Mouse (Mus musculus) kidney, embryonic 16.5 days (tissue): ENCODE measurements around the gene Pde3b. TPM values are rescaled to one million over a fixed set of nuclear protein-coding genes. Genes with fewer than 3 reads are reported as not detected.

Experiments used
- ATAC-seq: fragments of 200-750 bp; cut with Nextera tagmentation; 2 replicates; pipeline ENCODE4 v1.8.0; 2017; ENCODE audit warnings: moderate TSS enrichment; ENCODE audit not compliant: low FRiP score, low TSS enrichment
- H3K27ac ChIP-seq: fragments of 300-500 bp; sonication (generic); 2 replicates; pipeline ENCODE4 v1.5.1; 2014; ENCODE audit warnings: low read length
- H3K27me3 ChIP-seq: fragments of 300-500 bp; sonication (generic); 2 replicates; pipeline ENCODE4 v1.6.1; 2014; ENCODE audit warnings: low read length, control low read depth, mixed read lengths; ENCODE audit not compliant: insufficient read depth
- H3K36me3 ChIP-seq: fragments of 300-500 bp; sonication (generic); 2 replicates; pipeline ENCODE4 v1.6.1; 2014; ENCODE audit warnings: low read length, control low read depth, mixed read lengths; ENCODE audit not compliant: insufficient read depth
- H3K4me1 ChIP-seq: fragments of 300-500 bp; sonication (generic); 2 replicates; pipeline ENCODE4 v1.6.1; 2014; ENCODE audit warnings: low read length, control low read depth, mixed read lengths; ENCODE audit not compliant: insufficient read depth
- H3K4me2 ChIP-seq: fragments of 300-500 bp; sonication (generic); replicated peaks from 2 replicates; pipeline ENCODE4 v1.6.1; 2014; ENCODE audit warnings: low read depth, low read length
- H3K4me3 ChIP-seq: fragments of 300-500 bp; sonication (generic); 2 replicates; pipeline ENCODE4 v1.5.1; 2014; ENCODE audit warnings: mild to moderate bottlenecking, low read length
- H3K9ac ChIP-seq: fragments of 300-500 bp; sonication (generic); replicated peaks from 2 replicates; pipeline ENCODE4 v1.6.1; 2014; ENCODE audit warnings: low read length
- H3K9me3 ChIP-seq: fragments of 300-500 bp; sonication (generic); 2 replicates; pipeline ENCODE4 v1.6.1; 2016; ENCODE audit warnings: low read length, control low read depth
- WGBS: fragments of 180-500 bp; shearing (Covaris S2); extraction: QIAGEN DNeasy Blood & Tissue Kit; methylation state at CpG from one replicate; pipeline ENCODE4 v1.1.7; 2014; 5-methylcytosine and 5-hydroxymethylcytosine counted together
- polyA plus RNA-seq: library from polyadenylated mRNA; unstranded; fragments of >200 nt; fragmentation: Nextera tagmentation; extraction: Ambion mirVana; gene quantifications from 2 replicates; pipeline ENCODE4 v1.2.1, GENCODE M21; 2015

Gene Pde3b
- polyA plus RNA-seq, 1 experiment from 2014 or later, result 3.5 TPM

DNA sequence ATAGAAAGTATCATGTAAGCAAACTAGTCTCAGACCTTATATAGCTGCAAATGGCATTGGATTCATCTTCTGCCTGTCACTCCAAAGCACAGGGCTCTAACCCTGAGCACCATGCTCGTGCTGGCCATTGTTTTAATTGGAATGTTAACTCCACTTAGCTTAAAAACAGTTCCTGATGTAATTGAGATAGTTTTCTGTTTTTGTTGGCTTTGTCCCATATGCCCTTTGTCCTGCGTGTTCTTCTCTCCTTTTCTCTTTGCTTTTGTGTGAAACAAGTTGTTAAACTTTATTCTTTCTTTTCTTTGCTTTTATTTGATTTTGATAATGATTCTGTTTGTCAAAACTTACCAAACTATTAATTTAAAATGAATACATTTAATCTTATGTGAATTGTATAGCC lies 167.4 kb downstream of the Pde3b start:
- H3K4me1 ChIP-seq, result 0 out of 2 replicates have a peak, but pooled peaks cover 2% of the 10 kb centered on the region
- no peak overlapping the region for H3K4me2 ChIP-seq
- no peaks in the 10 kb centered on the region for H3K9me3 ChIP-seq
- no peak for ATAC-seq
- 35% methylated on average over 2 of the region's 2 CpGs for WGBS
- no peaks in the 10 kb centered on the region for H3K36me3 ChIP-seq
- no peak overlapping the region for H3K9ac ChIP-seq
- H3K27ac ChIP-seq, result no peak overlapping the region
- H3K27me3 ChIP-seq, result no peaks in the 10 kb centered on the region
- H3K4me3 ChIP-seq, result no peak overlapping the region

Other genes with a start within 250 kb of the Pde3b start
- gene Copb1, start 160.6 kb upstream of the Pde3b start, polyA plus RNA-seq, result 134 and 140 TPM in 2 replicates
- gene Psma1, start 139.2 kb upstream of the Pde3b start, polyA plus RNA-seq, result 425 and 430 TPM in 2 replicates
- gene Cyp2r1, start 147.7 kb downstream of the Pde3b start, polyA plus RNA-seq, result 1.4 and 1.6 TPM in 2 replicates
- gene Calca, start 221.1 kb downstream of the Pde3b start, polyA plus RNA-seq, result 1.0 and 1.7 TPM in 2 replicates